Mouse (Mus musculus) bone marrow, adult 2 months (tissue): ENCODE data around the gene Ttc38.

Experiments
- CTCF ChIP-seq: fragments of 200-500 bp; IDR thresholded peaks from 2 replicates; pipeline ENCODE4 v1.5.1; 2011; ENCODE audit warnings: low read length, control low read depth; ENCODE audit not compliant: control insufficient read depth, insufficient read depth
- POLR2A ChIP-seq: fragments of 200-500 bp; IDR thresholded peaks from 2 replicates; pipeline ENCODE4 v1.6.1; 2011; ENCODE audit warnings: low read depth, mild to moderate bottlenecking, control low read depth, low read length, borderline replicate concordance; ENCODE audit not compliant: control insufficient read depth

DNA sequence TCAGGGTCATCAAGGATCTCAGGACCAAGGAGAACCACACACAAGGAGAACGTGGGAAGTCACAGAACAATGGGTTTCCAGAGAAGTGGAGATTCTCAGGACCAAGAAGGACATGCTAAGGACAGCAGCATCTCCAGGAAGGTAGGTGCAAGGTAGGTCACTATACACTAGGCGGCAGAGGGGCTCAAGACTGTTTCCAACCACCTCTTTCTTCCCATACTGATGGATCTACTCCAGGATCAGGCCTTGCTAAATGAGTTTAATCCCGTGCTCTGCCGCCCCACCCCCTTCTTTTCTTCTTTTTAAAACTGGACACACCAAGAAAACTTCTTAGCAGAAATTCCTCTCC is 10.1 kb upstream of the Ttc38 start:
- TF ChIP-seq CTCF (no peak), POLR2A (no peak)
